Mouse (Mus musculus) CH12.LX (cell line): ENCODE data around the gene H2-Eb2. TPM values are rescaled to one million over a fixed set of nuclear protein-coding genes. Genes with fewer than 3 reads are reported as not detected.

Source experiments
- DNase-seq: peaks from one replicate; pipeline ENCODE4 v3.0.0-alpha.2; 2013; ENCODE audit errors: extremely low read depth
- H3K27ac ChIP-seq: 2 replicates; pipeline ENCODE4 v1.5.1; 2012; ENCODE audit warnings: low read depth, mild to moderate bottlenecking, control low read depth, moderate library complexity; ENCODE audit not compliant: insufficient read depth
- H3K27me3 ChIP-seq: replicated peaks from 2 replicates; pipeline ENCODE3; 2012; ENCODE audit warnings: inconsistent platforms
- H3K36me3 ChIP-seq, 2 experiments: replicated peaks in 1 of 2; 2 replicates each; pipeline versions ENCODE3 to v1.6.1; 2012; ENCODE audit warnings: inconsistent platforms in 1 of 2, low read length in 1 of 2, mild to moderate bottlenecking in 1 of 2, mixed read lengths in 1 of 2, moderate library complexity in 1 of 2; ENCODE audit not compliant: control insufficient read depth in 1 of 2, insufficient read depth in 1 of 2
- H3K4me1 ChIP-seq, 2 experiments: 2 replicates each; pipeline ENCODE4 v1.6.1; 2012; ENCODE audit warnings: inconsistent platforms in 1 of 2, moderate library complexity in 1 of 2; ENCODE audit not compliant: insufficient read depth in 2 of 2, control insufficient read depth in 1 of 2
- H3K4me2 ChIP-seq: 2 replicates; pipeline ENCODE4 v1.6.1; 2012; ENCODE audit warnings: low read depth, mild to moderate bottlenecking, control low read depth; ENCODE audit not compliant: poor library complexity, insufficient read depth, severe bottlenecking
- H3K4me3 ChIP-seq, 3 experiments: fragments of 150-350 bp in 1 of 3; sonication (generic) in 1 of 3; replicated peaks in 1 of 3; 2 replicates each; pipeline versions ENCODE3 to v1.5.1; 2011 to 2012; ENCODE audit warnings: low read depth in 2 of 3, low read length in 2 of 3, mild to moderate bottlenecking in 2 of 3, moderate library complexity in 2 of 3, control low read depth in 1 of 3, improper control_type of control experiment in 1 of 3, inconsistent platforms in 1 of 3, mixed read lengths in 1 of 3; ENCODE audit not compliant: poor library complexity in 1 of 3
- H3K79me2 ChIP-seq: replicated peaks from 2 replicates; pipeline ENCODE4 v1.6.1; 2012; ENCODE audit warnings: mild to moderate bottlenecking, moderate library complexity; ENCODE audit not compliant: control insufficient read depth, poor library complexity, insufficient read depth, severe bottlenecking; ENCODE audit errors: extremely low read depth
- H3K9ac ChIP-seq: 2 replicates; pipeline ENCODE4 v1.6.1; 2012; ENCODE audit warnings: low read depth, mild to moderate bottlenecking, control low read depth, moderate library complexity; ENCODE audit not compliant: insufficient read depth
- H3K9me3 ChIP-seq: replicated peaks from 2 replicates; pipeline ENCODE3; 2012; ENCODE audit warnings: low read length, inconsistent platforms, mixed read lengths
- CHD2 ChIP-seq: IDR thresholded peaks from 2 replicates; pipeline ENCODE4 v1.6.1; 2011; ENCODE audit warnings: low read length, improper control_type of control experiment
- CTCF ChIP-seq, 2 experiments: IDR thresholded peaks in 1 of 2; conservative IDR thresholded peaks in 1 of 2; 2 replicates each; pipeline ENCODE4 v1.5.1; 2011 to 2012; ENCODE audit warnings: low read depth in 2 of 2, low read length in 2 of 2, improper control_type of control experiment in 1 of 2, inconsistent platforms in 1 of 2, mild to moderate bottlenecking in 1 of 2, moderate library complexity in 1 of 2
- E2F4 ChIP-seq: IDR thresholded peaks from 2 replicates; pipeline ENCODE4 v1.6.1; 2011; ENCODE audit warnings: low read depth, low read length, improper control_type of control experiment; ENCODE audit not compliant: insufficient replicate concordance
- EP300 ChIP-seq: IDR thresholded peaks from 2 replicates; pipeline ENCODE4 v1.6.1; 2011; ENCODE audit warnings: low read length, improper control_type of control experiment
- GABPA ChIP-seq: IDR thresholded peaks from 2 replicates; pipeline ENCODE4 v1.6.1; 2012; ENCODE audit warnings: low read depth, low read length, improper control_type of control experiment, inconsistent platforms; ENCODE audit not compliant: insufficient replicate concordance
- HCFC1 ChIP-seq: IDR thresholded peaks from 2 replicates; pipeline ENCODE4 v1.6.1; 2012; ENCODE audit warnings: low read depth, mild to moderate bottlenecking, inconsistent platforms, low read length, improper control_type of control experiment
- IRF4 ChIP-seq: IDR thresholded peaks from 2 replicates; pipeline ENCODE4 v1.6.1; 2014; ENCODE audit warnings: low read depth, mild to moderate bottlenecking, inconsistent platforms, low read length, improper control_type of control experiment
- JUND ChIP-seq: conservative IDR thresholded peaks from 2 replicates; pipeline ENCODE4 v1.6.1; 2011; ENCODE audit warnings: low read depth, low read length, improper control_type of control experiment
- KAT2A ChIP-seq: IDR thresholded peaks from 2 replicates; pipeline ENCODE4 v1.6.1; 2012; ENCODE audit warnings: low read length, improper control_type of control experiment, inconsistent platforms; ENCODE audit not compliant: insufficient replicate concordance
- MAFK ChIP-seq: IDR thresholded peaks from 2 replicates; pipeline ENCODE4 v1.6.1; 2011; ENCODE audit warnings: low read length, improper control_type of control experiment; ENCODE audit not compliant: insufficient replicate concordance
- MAX ChIP-seq: IDR thresholded peaks from 2 replicates; pipeline ENCODE4 v1.6.1; 2011; ENCODE audit warnings: low read length, improper control_type of control experiment
- MAZ ChIP-seq: IDR thresholded peaks from 2 replicates; pipeline ENCODE4 v1.6.1; 2012; ENCODE audit warnings: low read depth, mild to moderate bottlenecking, inconsistent platforms, low read length, improper control_type of control experiment, moderate library complexity
- MEF2A ChIP-seq: IDR thresholded peaks from 2 replicates; pipeline ENCODE4 v1.6.1; 2014; ENCODE audit warnings: low read depth, mild to moderate bottlenecking, inconsistent platforms, low read length, improper control_type of control experiment, borderline replicate concordance
- MXI1 ChIP-seq: IDR thresholded peaks from 2 replicates; pipeline ENCODE4 v1.6.1; 2011; ENCODE audit warnings: mild to moderate bottlenecking, low read depth, low read length, improper control_type of control experiment
- NRF1 ChIP-seq: IDR thresholded peaks from 2 replicates; pipeline ENCODE4 v1.6.1; 2014; ENCODE audit warnings: low read depth, mild to moderate bottlenecking, inconsistent platforms, low read length, improper control_type of control experiment, moderate library complexity
- PAX5 ChIP-seq: IDR thresholded peaks from 2 replicates; pipeline ENCODE4 v1.6.1; 2012; ENCODE audit warnings: low read length, inconsistent platforms, mixed read lengths
- POLR2A ChIP-seq: IDR thresholded peaks from 2 replicates; pipeline ENCODE4 v1.6.1; 2011; ENCODE audit warnings: low read depth, mild to moderate bottlenecking, improper control_type of control experiment, low read length
- POLR2AphosphoS2 ChIP-seq: IDR thresholded peaks from 2 replicates; pipeline ENCODE4 v1.6.1; 2011; ENCODE audit warnings: low read depth, low read length, improper control_type of control experiment
- RAD21 ChIP-seq: IDR thresholded peaks from 2 replicates; pipeline ENCODE4 v1.6.1; 2011; ENCODE audit warnings: low read depth, mild to moderate bottlenecking, low read length, improper control_type of control experiment, moderate library complexity
- RCOR1 ChIP-seq: conservative IDR thresholded peaks from 2 replicates; pipeline ENCODE4 v1.6.1; 2012; ENCODE audit warnings: low read depth, mild to moderate bottlenecking, inconsistent platforms, low read length, improper control_type of control experiment
- SIN3A ChIP-seq: IDR thresholded peaks from 2 replicates; pipeline ENCODE4 v1.6.1; 2012; ENCODE audit warnings: low read length, improper control_type of control experiment, inconsistent platforms
- SMC3 ChIP-seq: IDR thresholded peaks from 2 replicates; pipeline ENCODE4 v1.6.1; 2011; ENCODE audit warnings: low read depth, low read length, improper control_type of control experiment
- TBP ChIP-seq: conservative IDR thresholded peaks from 2 replicates; pipeline ENCODE4 v1.6.1; 2011; ENCODE audit warnings: low read depth, low read length, improper control_type of control experiment
- TCF12 ChIP-seq: IDR thresholded peaks from 2 replicates; pipeline ENCODE4 v1.6.1; 2014; ENCODE audit warnings: low read depth, mild to moderate bottlenecking, inconsistent platforms, low read length, improper control_type of control experiment
- UBTF ChIP-seq: IDR thresholded peaks from 2 replicates; pipeline ENCODE4 v1.6.1; 2012; ENCODE audit warnings: low read depth, mild to moderate bottlenecking, inconsistent platforms, low read length, improper control_type of control experiment, moderate library complexity
- USF1 ChIP-seq: IDR thresholded peaks from 2 replicates; pipeline ENCODE4 v1.6.1; 2014; ENCODE audit warnings: low read depth, mild to moderate bottlenecking, inconsistent platforms, low read length, improper control_type of control experiment
- USF2 ChIP-seq: conservative IDR thresholded peaks from 2 replicates; pipeline ENCODE4 v1.6.1; 2011; ENCODE audit warnings: low read depth, low read length, improper control_type of control experiment
- ZC3H11A ChIP-seq: IDR thresholded peaks from 2 replicates; pipeline ENCODE4 v1.6.1; 2012; ENCODE audit warnings: low read depth, mild to moderate bottlenecking, inconsistent platforms, low read length, improper control_type of control experiment
- ZNF384 ChIP-seq: IDR thresholded peaks from 2 replicates; pipeline ENCODE4 v1.6.1; 2012; ENCODE audit warnings: low read depth, low read length, improper control_type of control experiment, inconsistent platforms
- dilution Hi-C: fragments of 300-500 bp; cut with MboI; formaldehyde crosslinking; loops from 2 replicates; pipeline ENCODE4 v1.14.3; 2020; ENCODE audit warnings: low sequenced_read_pairs; ENCODE audit not compliant: extremely low pct_unique_long_range_greater_than_20kb, extremely low pct_ligation_motif_present
- in situ Hi-C: fragments of 300-500 bp; cut with MboI; formaldehyde crosslinking; loops from 3 replicates; pipeline ENCODE4 v1.14.3; 2019; ENCODE audit warnings: low sequenced_read_pairs, low pct_ligation_motif_present, low pct_unique_long_range_greater_than_20kb, mixed read lengths
- polyA plus RNA-seq: library from polyadenylated mRNA; unstranded; fragments of >175 nt; gene quantifications from 2 replicates; pipeline ENCODE4 v1.2.1, GENCODE M21; 2012; ENCODE audit warnings: low read depth; ENCODE audit not compliant: insufficient read length
- total RNA-seq, 2 experiments: library from RNA; depleted of rRNA; stranded (reverse); fragments of 300-350 nt in 1 of 2; fragments of >200 nt in 1 of 2; gene quantifications; 2 replicates each; pipeline ENCODE4 v1.2.3; 2012 to 2014

H2-Eb2 gene
- total and polyA plus RNA-seq, 3 experiments: 5.8 to 11.4 (median 10.9) TPM

- peaks cover 11 to 27% of the 10 kb centered on the region in 2 experiments for H3K4me1 ChIP-seq
- peaks cover 2% of the 10 kb centered on the region for H3K9me3 ChIP-seq
- dilution Hi-C loops (no loop called here), in situ Hi-C loops (no loop called here)
- H3K36me3 ChIP-seq: no peaks in the 10 kb centered on the region
- no peaks in the 10 kb centered on the region for H3K27me3 ChIP-seq
- H3K9ac ChIP-seq: no peak overlapping the region
- DNase-seq: peak; percentile 84
- TF ChIP-seq JUND: no peak; the same call in 1 of the 2 replicates
- 0 out of 2 replicates have a peak, but pooled peaks have one; percentile 12 for TF ChIP-seq TCF12
- TF ChIP-seq MAZ: 0 out of 2 replicates have a peak, but pooled peaks have one; percentile 26
- peak; percentile 35; the same call in 1 of the 2 replicates for TF ChIP-seq EP300
- TF ChIP-seq NRF1: no peak
- TF ChIP-seq IRF4: 0 out of 2 replicates have a peak, but pooled peaks have one; percentile 13
- TF ChIP-seq ZC3H11A: no peak
- TF ChIP-seq MAFK: 0 out of 2 replicates have a peak, but pooled peaks have one; percentile 36
- TF ChIP-seq USF1: no peak
- TF ChIP-seq, all 38 proteins: peak for 5
- H3K4me2 ChIP-seq: 0 out of 2 replicates have a peak overlapping the region, but pooled peaks have one; percentile 42
- H3K4me3 ChIP-seq: no peak overlapping the region
- H3K27ac ChIP-seq: peak overlapping the region; percentile 40; the same call in 1 of the 2 replicates
- H3K79me2 ChIP-seq: no peaks in the 10 kb centered on the region
Measured at GRCm38 (mm10) chr17:34386656-34387055, 61.2 kb downstream of the H2-Eb2 start.

GRCm38 (mm10) chr17:34388513-34388912 lies 63.0 kb downstream of the H2-Eb2 start:
- peaks cover 10 to 32% of the 10 kb centered on the region in 2 experiments for H3K4me1 ChIP-seq
- no peaks in the 10 kb centered on the region for H3K27me3 ChIP-seq
- dilution Hi-C loops (no loop called here), in situ Hi-C loops (no loop called here)
- no peak overlapping the region for H3K27ac ChIP-seq
- H3K79me2 ChIP-seq: no peaks in the 10 kb centered on the region
- H3K4me2 ChIP-seq: no peak overlapping the region
- peak; percentile 51 for DNase-seq
- H3K4me3 ChIP-seq: no peak overlapping the region
- no peaks in the 10 kb centered on the region for H3K36me3 ChIP-seq
- peaks cover 2% of the 10 kb centered on the region for H3K9me3 ChIP-seq
- TF ChIP-seq PAX5 (no peak), POLR2AphosphoS2 (no peak), MXI1 (no peak), RCOR1 (no peak), MAX (no peak), KAT2A (no peak), CHD2 (no peak), EP300 (no peak), IRF4 (no peak), SMC3 (peak; percentile 80), POLR2A (no peak), GABPA (no peak), ZNF384 (no peak), HCFC1 (no peak), TBP (no peak), ZC3H11A (no peak), RAD21 (peak; percentile 61), MAFK (no peak), CTCF (conservative IDR thresholded peaks at IDR 0.05 in 1 of 2, IDR thresholded peaks at IDR 0.05 in 1 of 2; ENCODE audit: low read depth in 2 of 2, low read length in 2 of 2) (peak; percentile 22 to 75; a peak in 3 of 4 replicates), SIN3A (no peak), E2F4 (no peak), JUND (no peak), USF2 (no peak), UBTF (no peak), MEF2A (no peak)
- TF ChIP-seq, all 38 proteins: peak for 3
- no peak overlapping the region for H3K9ac ChIP-seq
